Mouse (Mus musculus): ENCODE results near the gene Flot1.

GRCm38 (mm10) chr17:35790933-35791332, 32.1 kb upstream of the Flot1 start:
- TF ChIP-seq CTCF (IDR thresholded peaks at IDR 0.05; ENCODE audit: borderline replicate concordance, insufficient read depth, low read depth, low read length) = no peak
- TF ChIP-seq POLR2A (IDR thresholded peaks at IDR 0.05; ENCODE audit: borderline replicate concordance, insufficient read depth, low read length) = no peak
